Mouse (Mus musculus) yolk sac, embryonic 10.5 days (tissue): ENCODE measurements around the gene Astn1.

Source experiments
- DNase-seq: peaks from one replicate; pipeline ENCODE4 v3.0.0-alpha.2; 2017; ENCODE audit warnings: low spot score

The Astn1 gene

DNA sequence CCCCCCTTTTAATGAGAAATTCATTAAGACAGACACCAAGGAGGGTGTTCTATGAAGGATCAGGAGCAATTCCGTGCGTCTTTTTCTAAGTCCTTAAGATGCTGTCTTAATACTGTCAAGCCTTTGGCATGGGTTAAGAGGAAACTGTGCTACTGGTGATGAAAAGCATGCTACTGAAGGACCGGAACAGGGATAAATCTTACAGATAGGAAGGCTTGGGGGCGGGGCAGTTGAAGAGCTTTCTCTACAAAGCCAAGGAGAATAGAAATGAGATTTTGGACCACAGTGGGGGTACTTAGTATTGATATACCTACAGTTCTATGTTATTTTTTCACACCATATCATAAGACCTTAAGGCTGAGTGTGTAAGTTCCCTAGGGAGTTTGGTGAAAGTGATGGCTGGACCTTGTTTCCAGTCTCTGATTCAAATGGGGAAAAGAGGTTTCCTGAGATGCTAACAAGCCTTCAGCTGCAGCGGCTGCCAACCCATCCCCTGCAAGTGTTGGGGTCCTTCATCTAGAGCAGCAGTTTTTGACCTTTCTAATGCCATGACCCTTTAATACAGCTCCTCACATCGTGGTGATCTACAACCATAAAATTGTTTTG lies 378.2 kb downstream of the Astn1 start:
- no peak for DNase-seq

DNA sequence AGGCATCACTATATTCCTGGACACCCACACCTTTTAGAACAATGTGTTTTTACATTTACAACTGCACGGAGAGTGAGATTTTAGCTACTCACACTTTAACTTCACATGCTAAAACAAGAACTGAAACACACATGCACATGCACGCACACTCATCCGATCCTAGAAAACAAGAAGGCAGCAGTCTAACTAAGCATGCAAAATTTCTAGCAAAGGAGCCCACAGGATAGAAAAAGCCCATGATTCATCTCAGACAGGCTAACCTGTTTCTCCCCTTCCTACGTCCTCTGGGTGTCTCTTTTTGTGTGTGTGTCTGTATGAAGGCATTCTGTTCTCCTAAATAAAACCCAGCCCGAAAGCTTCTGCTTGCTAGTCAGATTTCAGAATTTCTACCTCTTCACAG lies 378.9 kb downstream of the Astn1 start:
- DNase-seq, result no peak
